Mouse (Mus musculus) lung, postnatal 36 days (tissue): ENCODE results near the gene Grk4.
A peak's percentile ranks its signal among the peaks of the same experiment; 100 is the strongest.
"Not testable (repeated sequence)": the region's sequence is repeated elsewhere in the genome, so short reads cannot be mapped to it uniquely, and the experiment has no call there.

Experiments used
- DNase-seq: peaks from one replicate; pipeline ENCODE4 v3.0.0; 2022; ENCODE audit warnings: mixed read lengths

The Grk4 gene

DNA sequence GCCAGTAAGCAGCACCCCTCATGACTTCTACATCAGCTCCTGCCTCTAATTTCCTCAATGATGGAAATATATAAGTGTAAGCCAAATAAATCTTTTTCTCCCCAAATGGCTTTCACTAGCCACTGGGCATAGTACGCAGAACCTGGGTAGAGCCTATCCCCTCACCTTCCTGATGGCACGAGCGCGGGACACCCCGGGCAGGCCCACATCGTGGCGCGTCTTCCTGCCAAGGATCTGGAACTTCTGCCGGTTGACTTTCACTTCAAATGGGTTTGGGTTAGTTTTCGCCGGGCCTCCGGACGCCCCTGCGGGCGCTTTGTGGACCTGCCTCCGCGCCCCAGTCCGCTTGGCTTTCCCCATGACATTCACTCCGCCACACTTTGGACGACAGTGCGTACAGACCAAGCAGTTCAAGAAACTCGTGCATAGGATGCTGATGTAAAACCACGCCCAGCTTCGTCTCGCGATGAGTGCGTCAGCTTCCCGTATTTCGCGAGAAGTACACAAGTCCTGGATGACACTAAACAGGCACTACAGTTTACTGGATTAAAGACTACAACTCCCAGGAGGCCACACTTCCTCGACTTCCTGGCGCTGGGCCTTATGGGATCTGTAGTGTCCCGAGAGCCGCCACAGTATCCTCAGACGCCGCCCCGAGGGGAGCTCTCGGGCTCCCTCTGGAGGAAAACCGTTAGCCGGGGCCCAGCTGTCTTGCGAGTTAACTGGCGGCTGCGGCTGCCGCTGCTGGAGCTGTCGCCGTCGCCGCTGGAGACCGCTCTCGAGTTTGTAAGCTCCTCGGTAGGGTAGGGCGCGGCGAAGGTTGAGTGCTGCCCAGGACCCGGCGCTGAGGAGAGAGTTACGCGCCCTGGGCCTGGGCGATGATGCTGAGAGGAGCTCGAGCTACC is at the start of gene Grk4, which contains the start of gene Nop14:
Grk4 (plus strand) TSS at position 694 of the 905 bp plus-strand sequence.
Nop14 (minus strand) TSS at position 463 of the 905 bp plus-strand sequence.
- DNase-seq, result peak; percentile 100

DNA sequence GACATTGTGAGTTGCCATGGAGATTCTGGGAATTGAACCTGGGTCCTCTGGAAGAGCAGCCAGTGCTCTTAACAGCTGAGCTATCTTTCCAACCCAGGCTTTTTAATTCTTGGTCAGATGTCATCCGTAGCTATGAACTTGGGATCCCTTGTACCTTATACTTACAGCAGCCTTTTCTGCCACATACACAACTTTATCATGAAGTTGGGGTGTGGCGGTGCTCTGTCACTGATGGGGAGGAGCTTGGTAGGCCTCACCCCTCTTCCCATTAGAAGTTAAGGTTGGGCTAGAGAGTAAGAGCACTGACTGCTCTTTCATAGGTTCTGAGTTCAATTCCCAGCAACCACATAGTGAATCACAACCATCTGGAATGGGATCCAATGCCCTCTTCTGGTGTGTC is 27.2 kb upstream of the Grk4 start:
- DNase-seq, result no peak

DNA sequence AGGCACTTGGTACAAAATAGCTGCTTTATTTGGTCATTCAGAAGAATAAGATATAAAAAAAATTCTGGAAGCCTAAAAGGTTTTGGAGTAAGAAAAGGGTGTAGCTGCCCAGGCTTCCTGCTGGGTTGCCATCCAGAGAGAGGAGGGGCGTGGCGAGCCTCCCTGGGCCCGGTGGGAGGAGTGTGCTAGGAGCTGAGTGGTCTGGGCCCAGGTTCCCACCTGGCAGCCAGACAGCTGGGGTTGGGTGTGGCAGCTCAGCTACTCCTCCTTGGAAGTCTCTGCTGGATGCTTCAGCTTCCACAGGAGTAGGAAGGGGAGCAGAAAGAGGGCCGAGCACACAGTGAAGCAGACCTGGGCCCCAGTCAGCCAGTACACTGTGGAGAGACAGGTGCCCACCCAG is 26.5 kb upstream of the Grk4 start:
- DNase-seq, result peak; percentile 65

DNA sequence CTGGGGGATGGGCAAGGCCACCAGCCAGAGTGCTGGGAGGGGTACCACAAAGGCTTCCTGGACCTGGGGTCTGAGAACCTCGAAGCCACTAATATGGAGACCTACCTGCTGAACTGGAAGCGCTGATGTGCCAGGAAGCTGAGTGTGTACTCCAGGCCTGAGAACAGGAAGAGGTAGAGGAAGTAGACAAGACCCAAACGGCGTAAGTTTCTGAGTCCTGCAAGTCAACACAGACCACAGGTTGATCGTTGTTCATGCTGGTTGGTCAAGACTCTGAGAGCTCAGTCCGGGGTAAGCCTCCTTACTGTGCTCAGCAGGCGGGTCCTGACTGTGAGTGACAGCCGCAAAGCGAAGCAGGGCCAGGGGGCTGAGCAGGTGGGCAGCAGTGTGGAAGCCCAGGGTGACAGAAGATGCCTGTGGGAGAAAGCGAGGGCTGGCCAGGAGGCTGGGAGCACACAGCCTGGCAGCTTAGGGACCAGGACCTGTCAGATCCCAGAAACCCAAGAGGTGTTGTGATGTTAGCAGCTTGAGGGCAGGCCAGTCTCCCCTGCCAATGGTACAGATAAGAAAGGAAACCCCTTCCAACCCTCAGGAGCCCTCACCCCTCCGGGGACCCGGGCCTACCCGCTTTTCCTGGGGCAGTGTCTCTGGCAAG is 25.3 kb upstream of the Grk4 start:
- peak; percentile 10 for DNase-seq

DNA sequence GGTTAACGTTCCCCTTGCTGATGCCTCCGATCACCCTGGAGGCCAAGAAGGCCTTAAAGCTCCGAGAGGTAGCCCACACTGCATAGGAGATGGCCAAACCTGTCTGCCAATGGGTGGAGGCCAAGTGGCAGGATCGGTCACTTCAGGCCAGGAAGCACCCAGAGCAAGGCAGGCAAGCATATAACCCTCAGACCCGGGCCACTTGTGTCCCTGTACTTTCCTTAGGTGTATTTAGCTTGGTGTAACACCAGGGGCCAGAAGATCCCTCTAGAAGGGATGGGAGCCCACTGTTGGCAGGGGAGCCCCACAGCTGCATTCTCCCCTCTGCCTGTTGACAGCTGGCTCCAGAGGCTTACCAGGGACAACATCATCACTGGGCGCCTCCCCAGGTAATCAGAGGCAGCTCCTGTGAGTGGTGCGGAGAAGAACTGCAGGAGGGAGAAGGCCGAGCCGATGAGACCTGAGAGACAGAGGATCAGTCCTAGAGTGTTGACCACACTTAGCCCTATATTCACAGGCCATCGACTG is 24.4 kb upstream of the Grk4 start:
- DNase-seq, result no peak

DNA sequence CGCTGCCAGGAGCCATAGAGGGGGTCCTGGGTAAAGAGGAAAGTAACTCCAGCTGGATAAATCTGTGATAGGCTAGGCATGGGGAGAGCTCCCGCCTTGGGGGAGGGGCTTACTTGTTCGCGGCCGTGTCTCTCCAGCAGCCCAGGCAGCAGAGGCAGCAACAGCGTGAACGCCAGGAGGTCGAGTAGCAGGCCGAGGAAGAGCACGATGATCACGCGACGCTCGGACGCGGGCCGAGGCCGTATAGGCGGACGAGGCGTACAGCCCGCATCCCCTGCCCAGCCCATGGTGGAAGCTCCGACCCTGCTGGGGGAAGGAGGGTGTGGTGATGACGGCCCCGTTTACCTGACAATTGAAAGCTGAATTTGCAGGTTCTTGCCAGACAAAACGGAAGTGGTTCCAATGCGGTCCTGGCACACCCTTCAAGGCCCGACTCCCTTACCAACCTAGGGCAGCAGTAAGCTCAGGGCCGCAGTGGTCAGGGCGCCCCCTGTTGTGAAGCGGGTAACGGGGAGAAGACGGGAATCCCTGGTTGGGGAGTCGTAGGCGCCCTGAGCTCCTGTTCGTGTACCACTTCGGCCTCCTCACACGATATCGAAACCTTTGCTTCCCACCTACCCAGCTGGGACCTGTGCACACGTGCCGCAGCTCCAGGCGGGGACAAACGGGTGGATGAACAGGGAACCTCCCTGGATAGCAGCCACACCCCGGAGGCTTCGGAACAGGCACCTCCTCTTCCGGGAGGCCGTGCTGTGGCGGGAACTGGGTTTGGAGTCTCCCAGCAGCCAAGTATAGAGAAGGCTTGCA is 23.5 kb upstream of the Grk4 start, which contains the start of gene Mfsd10:
Mfsd10 (minus strand) TSS at position 732 of the 807 bp plus-strand sequence.
- DNase-seq, result peak; percentile 87

DNA sequence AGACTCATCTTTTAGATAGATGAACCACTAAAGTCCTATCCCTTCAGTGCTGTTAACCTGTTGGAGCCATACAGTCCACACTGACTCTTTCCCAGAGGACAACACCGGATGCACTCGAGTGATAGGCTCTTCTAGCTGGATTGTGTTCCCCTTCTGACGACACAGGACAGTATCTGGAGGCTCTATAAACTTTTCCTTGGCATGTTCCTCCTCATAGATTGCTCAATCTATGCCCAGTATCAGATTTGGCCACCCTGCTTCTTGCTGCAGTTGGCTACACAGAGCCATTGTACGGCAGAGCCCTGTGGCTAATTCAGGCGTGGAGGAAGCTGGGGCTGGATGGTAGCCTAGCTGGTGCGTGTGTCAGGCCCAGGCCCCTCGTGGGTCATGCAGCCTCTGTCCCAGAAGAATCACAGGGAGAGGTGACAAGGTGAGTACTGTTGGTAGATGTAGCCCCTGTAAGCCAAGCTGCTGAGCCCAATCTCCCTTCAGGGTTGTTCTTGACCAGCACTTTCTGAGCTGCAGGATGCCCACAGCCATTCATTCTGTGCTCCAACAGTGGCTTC is 22.5 kb upstream of the Grk4 start:
- no peak for DNase-seq

DNA sequence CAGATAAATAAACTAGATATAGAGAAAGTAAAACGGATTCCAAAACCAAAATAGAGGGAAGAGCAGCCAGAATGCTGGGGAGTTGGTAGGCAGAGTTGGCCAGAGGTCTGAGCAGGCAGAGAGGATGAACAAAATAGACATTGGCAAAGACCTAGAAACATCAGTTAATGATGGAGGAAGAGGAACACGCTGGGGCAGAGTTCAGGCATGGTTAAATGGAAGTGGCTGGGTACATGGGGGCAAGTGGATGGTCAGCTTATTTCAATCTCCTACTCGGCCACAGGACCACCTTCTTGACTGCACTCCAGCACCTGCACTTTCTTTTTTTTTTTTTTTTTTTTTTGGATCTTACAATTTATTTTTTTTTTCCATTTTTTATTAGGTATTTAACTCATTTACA is 18.2 kb upstream of the Grk4 start:
- no peak for DNase-seq

DNA sequence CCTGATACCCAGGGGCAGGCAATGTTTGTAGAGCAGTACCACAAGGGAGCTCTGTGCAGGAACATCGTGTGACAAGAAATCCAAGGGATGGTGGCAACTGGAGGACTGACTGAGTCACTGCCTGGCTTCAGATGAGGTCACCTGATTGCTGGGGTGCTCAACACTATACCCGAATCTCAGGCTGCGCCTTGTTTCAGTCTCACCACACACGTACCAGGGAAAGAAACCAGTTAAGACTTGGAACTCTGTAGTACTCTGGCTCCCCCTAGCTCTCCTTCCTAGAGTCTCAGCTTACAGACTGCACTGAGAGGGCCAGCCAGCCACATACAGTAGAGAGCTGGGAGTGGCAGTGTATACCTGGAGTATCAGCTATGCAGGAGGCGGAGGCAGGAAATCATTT is 17.2 kb upstream of the Grk4 start:
- peak; percentile 78 for DNase-seq

DNA sequence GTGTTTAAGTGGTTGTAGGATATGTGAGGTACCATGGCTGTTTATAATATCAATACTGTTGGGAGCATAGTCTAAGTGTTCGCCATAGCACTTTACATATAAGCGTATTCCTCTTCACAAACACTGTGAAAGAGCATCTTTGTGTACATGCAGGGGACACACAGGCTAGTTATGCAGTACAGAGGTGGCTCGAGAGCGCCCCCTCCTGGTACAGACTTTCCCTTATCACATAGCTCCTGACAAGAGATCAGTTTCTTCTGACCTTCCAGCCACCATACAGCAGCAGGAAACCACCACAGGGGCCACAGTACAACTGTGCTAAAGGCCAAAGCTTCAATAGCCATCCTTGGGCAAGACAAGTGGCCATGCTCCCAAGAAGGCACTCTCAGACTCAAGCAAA is 12.6 kb upstream of the Grk4 start:
- peak; percentile 86 for DNase-seq

DNA sequence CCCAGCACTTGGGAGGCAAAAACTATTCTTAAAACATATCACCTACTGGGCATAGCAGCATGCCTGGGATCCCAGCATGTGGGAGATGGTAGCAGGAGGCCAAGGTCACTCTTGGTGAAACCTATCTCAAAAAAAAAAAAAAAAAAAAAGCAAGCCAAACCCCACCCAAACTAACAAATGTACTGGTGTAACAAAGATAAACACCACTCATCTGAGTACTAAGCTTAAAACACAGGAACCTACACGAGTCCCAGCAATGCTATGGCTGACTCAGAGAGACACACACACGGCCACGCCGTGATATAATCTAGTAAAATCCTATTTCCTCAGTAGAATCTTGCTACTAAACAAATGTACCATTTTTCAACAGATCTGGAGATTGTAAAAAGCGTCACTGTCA is 7.2 kb upstream of the Grk4 start:
- DNase-seq, result no peak

DNA sequence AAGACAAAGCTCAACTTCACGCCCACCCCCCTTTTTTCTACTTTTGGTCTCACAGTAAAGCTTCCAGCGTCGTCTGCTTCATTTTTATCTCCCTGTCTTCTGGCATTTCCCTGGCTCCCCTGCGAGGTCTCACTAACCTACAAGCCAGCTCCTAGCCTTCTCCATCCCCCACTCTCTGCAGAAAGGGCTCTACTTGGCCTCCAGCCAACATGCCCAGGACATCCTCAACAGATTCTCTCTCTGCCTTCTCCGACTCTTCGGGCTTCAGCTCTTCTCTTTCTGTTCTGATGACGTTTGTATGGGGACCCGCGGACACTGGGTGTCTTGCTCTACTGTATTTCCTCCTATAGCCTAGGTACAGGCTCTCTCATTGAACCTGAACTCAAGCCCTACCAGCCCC is 5.3 kb upstream of the Grk4 start:
- no peak for DNase-seq

DNA sequence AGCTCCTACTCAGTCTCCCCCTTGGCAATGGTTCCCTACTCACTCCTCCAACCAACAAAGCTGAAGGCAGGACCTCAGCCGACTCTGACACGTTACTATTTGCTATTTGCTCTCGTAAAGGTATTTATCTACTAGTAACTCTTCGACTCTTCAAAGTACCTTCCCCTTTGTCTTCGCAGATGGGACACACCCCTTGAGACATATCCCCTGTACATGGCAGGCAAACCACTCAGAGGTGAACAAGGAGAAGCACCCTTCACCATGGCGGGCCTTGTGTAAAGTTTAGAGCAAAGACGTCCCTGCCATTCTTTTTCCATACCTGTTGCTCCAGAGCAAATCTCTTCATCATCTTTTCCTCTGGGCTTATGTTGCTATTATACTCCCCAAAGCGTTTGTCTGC is 2.6 kb upstream of the Grk4 start:
- no peak for DNase-seq

DNA sequence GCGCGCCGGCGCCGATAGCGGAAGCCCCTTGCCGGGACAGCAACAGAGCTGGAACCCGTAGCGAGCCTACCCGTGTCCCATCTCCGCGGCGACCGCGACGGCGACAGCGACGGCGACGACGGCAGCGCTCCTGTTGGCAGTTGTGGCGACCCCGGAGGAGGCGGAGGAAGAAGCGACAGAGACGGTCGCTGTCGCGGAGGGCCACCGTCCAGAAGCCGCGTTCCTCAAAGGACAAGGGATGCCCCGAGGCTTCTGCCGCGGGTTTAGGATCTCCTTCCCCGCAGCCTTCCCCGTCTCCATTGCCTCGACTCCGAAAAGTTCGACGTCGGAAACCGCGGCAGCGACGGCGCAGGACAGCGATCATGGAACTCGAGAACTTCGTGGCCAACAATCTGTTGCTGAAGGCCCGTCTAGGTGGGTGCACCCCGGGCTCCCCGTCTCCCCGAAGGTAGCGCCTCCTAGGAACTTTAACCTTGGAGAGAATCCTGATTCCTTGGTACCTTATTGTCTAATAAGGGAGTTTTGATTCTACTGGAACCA is 482 bp downstream of the Grk4 start:
- no peak for DNase-seq

DNA sequence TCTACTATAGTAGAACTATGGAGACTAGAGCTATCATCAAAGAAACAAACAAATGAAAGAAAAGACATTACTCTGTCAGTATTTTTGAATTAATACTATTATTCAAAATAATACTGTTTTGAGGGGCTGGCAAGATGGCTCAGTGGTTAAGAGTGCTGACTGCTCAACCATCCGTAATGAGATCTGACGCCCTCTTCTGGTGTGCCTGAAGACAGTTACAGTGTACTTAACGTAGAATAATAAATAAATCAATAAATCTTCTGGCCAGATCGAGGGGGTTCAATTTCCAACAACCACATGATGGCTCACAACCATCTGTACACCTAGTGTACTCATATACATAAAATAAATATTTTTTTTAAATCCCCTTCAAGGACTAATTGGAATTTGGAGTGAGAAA is 1.7 kb downstream of the Grk4 start:
- DNase-seq, result no peak

DNA sequence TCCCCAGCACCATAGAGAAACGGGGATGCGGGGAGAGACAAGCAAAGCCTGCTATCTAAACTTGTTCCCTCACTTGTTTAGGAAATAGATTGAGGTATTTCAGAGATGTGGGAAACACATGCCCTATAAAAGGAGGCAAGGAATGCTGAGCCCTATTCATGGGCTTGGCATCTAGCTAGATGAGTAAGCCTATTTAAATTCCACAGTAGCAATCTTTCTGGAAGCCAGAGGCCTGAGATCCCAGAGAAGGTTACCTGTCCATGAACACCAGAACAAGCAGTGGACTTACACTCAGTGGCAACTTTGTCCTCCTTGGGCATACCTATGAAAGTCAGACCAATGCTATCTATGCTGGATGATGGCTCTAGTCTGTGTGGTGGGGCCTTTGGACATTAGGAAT is 3.1 kb downstream of the Grk4 start:
- no peak for DNase-seq

DNA sequence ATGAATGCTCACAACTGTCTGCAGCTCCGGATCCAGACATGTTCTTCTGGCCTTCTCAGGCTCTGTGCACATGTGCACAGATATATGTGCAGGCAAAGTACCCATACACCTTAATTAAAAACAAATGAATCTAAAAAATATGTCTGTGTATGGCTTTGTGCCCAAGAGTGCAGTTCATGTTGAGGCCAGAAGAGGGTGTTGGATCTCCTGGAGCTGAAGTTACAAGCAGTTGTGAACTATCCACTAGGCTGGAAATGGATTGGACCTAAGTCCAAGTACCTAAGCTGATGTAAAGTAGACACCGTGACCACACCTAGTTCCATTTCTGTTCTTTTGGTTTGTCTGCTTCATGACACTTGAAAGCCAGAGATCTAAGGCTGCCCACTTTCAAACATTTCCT is 9.3 kb downstream of the Grk4 start:
- DNase-seq, result no peak

DNA sequence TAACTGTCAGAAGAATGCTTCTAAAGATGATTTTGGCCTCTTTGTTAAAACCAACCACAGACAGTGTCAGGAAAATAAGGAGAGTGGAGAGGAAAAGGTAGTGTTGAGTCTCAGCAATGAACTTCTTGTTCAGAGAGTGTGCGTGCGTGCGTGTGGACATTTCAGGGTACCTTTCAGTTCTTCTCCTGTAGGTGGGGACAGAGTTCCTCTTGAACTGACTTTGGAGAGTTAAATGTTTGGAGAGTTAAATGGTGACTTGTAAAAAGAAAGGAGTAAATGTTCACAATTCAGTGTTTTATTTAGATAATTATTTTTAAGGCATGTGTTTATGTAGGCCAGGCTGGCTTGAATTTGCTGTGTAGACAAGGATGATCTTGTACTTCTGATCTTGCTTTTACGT is 10.1 kb downstream of the Grk4 start:
- DNase-seq, result no peak

DNA sequence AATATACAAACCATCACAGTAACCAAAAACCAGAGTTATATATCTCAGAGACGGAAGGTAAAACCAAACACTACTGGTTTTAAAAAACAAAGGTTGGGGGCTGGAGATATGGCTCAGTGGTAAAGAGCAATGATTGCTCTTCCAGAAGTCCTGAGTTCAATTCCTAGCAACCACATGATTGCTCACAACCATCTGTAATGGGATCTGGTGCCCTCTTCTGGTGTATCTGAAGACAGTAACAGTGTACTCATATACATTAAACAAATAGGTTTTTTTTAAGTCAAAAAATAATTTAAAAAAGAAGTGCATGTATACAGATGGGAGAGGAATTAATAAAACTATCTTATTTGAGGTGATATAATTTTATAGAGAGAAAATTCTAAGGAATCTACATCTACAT is 29.7 kb downstream of the Grk4 start:
- no peak for DNase-seq

DNA sequence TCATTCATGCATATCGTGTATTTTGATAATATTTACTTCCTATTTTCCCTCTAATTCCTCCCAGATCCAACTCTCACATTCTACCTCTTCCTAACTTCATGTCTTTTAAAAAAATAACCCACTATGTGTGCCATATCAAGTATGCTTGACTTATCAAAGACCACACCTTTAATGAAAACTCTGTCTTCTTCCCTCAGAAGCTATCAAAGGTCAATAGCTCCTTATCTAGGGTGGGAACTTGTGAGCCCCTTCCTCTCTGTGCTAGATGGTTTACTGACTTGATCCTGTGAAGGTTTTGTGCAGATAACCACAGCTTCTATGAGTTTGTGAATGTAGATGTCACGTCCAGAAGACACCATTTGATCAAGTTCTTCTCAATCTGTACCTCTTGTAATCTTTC is 32.6 kb downstream of the Grk4 start:
- DNase-seq, result no peak

DNA sequence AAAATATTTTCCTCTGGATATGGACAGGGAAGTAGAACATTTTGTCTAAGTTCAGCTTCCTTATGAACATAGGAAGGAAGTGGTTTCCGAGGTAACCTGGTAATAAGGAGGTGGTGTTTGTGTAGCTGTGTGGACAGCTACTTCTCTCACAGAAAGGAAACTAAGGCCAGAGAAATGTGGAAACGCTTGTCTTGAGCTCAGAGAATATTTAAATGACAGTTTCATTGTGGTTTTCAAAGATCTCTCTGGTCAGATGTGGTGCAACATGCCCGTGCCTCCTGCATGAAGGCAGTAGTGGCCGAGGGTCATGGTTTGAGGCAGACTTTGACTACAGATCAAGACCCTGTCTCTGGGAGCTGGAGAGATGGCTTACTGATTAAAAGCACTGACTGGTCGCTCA is 35.3 kb downstream of the Grk4 start:
- DNase-seq, result no peak

DNA sequence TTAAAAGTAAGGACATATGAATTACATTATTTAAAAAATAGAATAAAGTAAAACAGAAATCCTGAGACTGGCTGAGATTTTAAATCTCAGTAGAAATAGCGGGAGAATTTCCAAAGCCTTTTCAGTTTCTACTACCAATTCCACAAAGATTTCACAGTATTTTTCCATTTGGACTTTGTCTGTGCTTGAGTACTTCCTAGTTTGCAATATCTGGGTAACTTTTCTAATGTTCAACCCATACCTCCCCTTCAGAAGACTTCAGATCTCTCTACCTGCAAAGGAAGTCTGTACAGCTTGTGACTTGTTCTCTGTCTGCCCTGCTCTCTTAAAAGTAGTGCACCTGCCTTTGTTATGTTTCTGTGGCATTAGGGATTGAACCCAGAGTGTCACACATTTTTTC is 48.3 kb downstream of the Grk4 start:
- no peak for DNase-seq

DNA sequence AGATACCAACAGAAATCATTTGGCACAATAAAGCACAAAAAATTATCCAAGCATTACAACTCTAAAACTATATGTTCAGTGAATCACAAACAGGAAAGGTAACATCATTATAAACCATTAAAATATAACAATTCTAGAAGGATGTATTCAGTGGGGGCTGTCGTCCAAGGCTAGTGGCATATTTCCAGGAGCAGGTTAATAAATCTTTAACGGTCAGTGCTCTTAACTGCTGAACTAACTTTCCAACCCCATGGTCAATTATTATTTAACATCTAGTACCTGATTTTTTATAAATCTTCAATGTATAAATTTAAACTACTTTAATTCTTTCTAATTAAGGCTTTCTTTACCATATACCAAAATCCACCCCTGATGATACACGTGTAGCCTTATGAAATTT is 54.2 kb downstream of the Grk4 start:
- not testable (repeated sequence) for DNase-seq
